Mouse (Mus musculus) thymus, adult 18-20 months (tissue): ENCODE results near the gene Rps16.

Experiments used
- DNase-seq, 2 experiments: peaks; one replicate each; pipeline ENCODE4 v3.0.0; 2022; ENCODE audit warnings: mixed read lengths in 2 of 2

The Rps16 gene

GRCm38 (mm10) chr7:28350155-28350883 is at the start of gene Rps16:
TSS of gene Rps16 (plus strand) at chr7:28350652.
- peak; percentile 97 to 98 for DNase-seq

- DNase-seq = no peak
Observed at GRCm38 (mm10) chr7:28301616-28302433, 48.6 kb upstream of the Rps16 start, which contains the start of gene Dll3. TSS of gene Dll3 (minus strand) at chr7:28302238.

- no peak for DNase-seq
Observed at GRCm38 (mm10) chr7:28305641-28306040, 44.8 kb upstream of the Rps16 start.

- DNase-seq = no peak
Observed at GRCm38 (mm10) chr7:28306216-28306615, 44.2 kb upstream of the Rps16 start.

GRCm38 (mm10) chr7:28309737-28310136 is 40.7 kb upstream of the Rps16 start:
- no peak for DNase-seq

- DNase-seq = no peak
Observed at GRCm38 (mm10) chr7:28311151-28311925, 39.1 kb upstream of the Rps16 start.

- DNase-seq = peak; percentile 92 to 93
Observed at GRCm38 (mm10) chr7:28311926-28312543, 38.4 kb upstream of the Rps16 start, which contains the start of gene Timm50. TSS of gene Timm50 (minus strand) at chr7:28312072.

GRCm38 (mm10) chr7:28318036-28318435 is 32.4 kb upstream of the Rps16 start:
- DNase-seq = no peak

- no peak for DNase-seq
Observed at GRCm38 (mm10) chr7:28318714-28319113, 31.7 kb upstream of the Rps16 start.

- DNase-seq = no peak
Observed at GRCm38 (mm10) chr7:28321974-28322720, 28.3 kb upstream of the Rps16 start.

GRCm38 (mm10) chr7:28325293-28325692 is 25.2 kb upstream of the Rps16 start:
- DNase-seq = no peak

- no peak for DNase-seq
Observed at GRCm38 (mm10) chr7:28326457-28326856, 24.0 kb upstream of the Rps16 start.

- DNase-seq = no peak
Observed at GRCm38 (mm10) chr7:28328260-28328659, 22.2 kb upstream of the Rps16 start.

- DNase-seq = no peak
Observed at GRCm38 (mm10) chr7:28334534-28334933, 15.9 kb upstream of the Rps16 start.

GRCm38 (mm10) chr7:28335471-28335870 is 15.0 kb upstream of the Rps16 start:
- DNase-seq = no peak

GRCm38 (mm10) chr7:28338108-28338998 is 12.1 kb upstream of the Rps16 start, which contains the start of gene Supt5:
TSS of gene Supt5 (minus strand) at chr7:28338746.
- DNase-seq = peak; percentile 97 to 98

- peak in 1 of 2 experiments; percentile 52 for DNase-seq
Observed at GRCm38 (mm10) chr7:28339213-28339917, 11.1 kb upstream of the Rps16 start.

GRCm38 (mm10) chr7:28341381-28341780 is 9.1 kb upstream of the Rps16 start:
- DNase-seq = no peak

- DNase-seq = no peak
Observed at GRCm38 (mm10) chr7:28344637-28345036, 5.8 kb upstream of the Rps16 start.

GRCm38 (mm10) chr7:28347746-28348145 is 2.7 kb upstream of the Rps16 start:
- DNase-seq = no peak
